Mouse (Mus musculus) intestine, postnatal 0 days (tissue): ENCODE data around the gene Frrs1l. TPM values are rescaled to one million over a fixed set of nuclear protein-coding genes. Genes with fewer than 3 reads are reported as not detected.
A peak's percentile ranks its signal among the peaks of the same experiment; 100 is the strongest.

Source experiments
- ATAC-seq: fragments of 200-750 bp; cut with Nextera tagmentation; 2 replicates; pipeline ENCODE4 v1.8.0; 2017; ENCODE audit warnings: mild to moderate bottlenecking, moderate TSS enrichment, moderate library complexity
- H3K27ac ChIP-seq: fragments of 300-500 bp; sonication (generic); 2 replicates; pipeline ENCODE4 v1.5.1; 2014; ENCODE audit warnings: mild to moderate bottlenecking, low read depth, low read length, moderate library complexity
- H3K27me3 ChIP-seq: fragments of 300-500 bp; sonication (generic); replicated peaks from 2 replicates; pipeline ENCODE4 v1.6.1; 2014; ENCODE audit warnings: low read length, mixed read lengths; ENCODE audit not compliant: control insufficient read depth, insufficient read depth
- H3K36me3 ChIP-seq: fragments of 300-500 bp; sonication (generic); 2 replicates; pipeline ENCODE4 v1.6.1; 2014; ENCODE audit warnings: mild to moderate bottlenecking, moderate library complexity; ENCODE audit not compliant: control insufficient read depth, insufficient read depth
- H3K4me1 ChIP-seq: fragments of 300-500 bp; sonication (generic); replicated peaks from 2 replicates; pipeline ENCODE4 v1.6.1; 2014; ENCODE audit warnings: antibody characterized with exemption, low read length, mixed read lengths; ENCODE audit not compliant: control insufficient read depth, insufficient read depth
- H3K4me2 ChIP-seq: fragments of 300-500 bp; sonication (generic); replicated peaks from 2 replicates; pipeline ENCODE4 v1.6.1; 2014; ENCODE audit warnings: low read depth, mild to moderate bottlenecking, moderate library complexity
- H3K4me3 ChIP-seq: fragments of 300-500 bp; sonication (generic); 2 replicates; pipeline ENCODE4 v1.5.1; 2014; ENCODE audit warnings: low read depth, low read length
- H3K9ac ChIP-seq: fragments of 300-500 bp; sonication (generic); 2 replicates; pipeline ENCODE4 v1.6.1; 2014; ENCODE audit warnings: mild to moderate bottlenecking, low read depth, low read length
- H3K9me3 ChIP-seq: fragments of 300-500 bp; sonication (generic); 2 replicates; pipeline ENCODE4 v1.6.1; 2016; ENCODE audit warnings: mixed run types; ENCODE audit not compliant: control insufficient read depth
- CTCF ChIP-seq: sonication (generic); IDR thresholded peaks from 2 replicates; pipeline ENCODE4 v1.5.1; 2016; ENCODE audit warnings: low read depth, mild to moderate bottlenecking, control low read depth, antibody characterized with exemption, moderate library complexity
- WGBS: fragments of 180-500 bp; shearing (Covaris S2); extraction: QIAGEN DNeasy Blood & Tissue Kit; methylation state at CpG from one replicate; pipeline ENCODE4 v1.1.7; 2014; 5-methylcytosine and 5-hydroxymethylcytosine counted together
- polyA plus RNA-seq: library from polyadenylated mRNA; unstranded; fragments of >200 nt; fragmentation: Nextera tagmentation; extraction: Ambion mirVana; gene quantifications from 2 replicates; pipeline ENCODE4 v1.2.1, GENCODE M21; 2015

Gene Frrs1l
- polyA plus RNA-seq, 1 experiment from 2014 or later: 0.18 TPM

DNA sequence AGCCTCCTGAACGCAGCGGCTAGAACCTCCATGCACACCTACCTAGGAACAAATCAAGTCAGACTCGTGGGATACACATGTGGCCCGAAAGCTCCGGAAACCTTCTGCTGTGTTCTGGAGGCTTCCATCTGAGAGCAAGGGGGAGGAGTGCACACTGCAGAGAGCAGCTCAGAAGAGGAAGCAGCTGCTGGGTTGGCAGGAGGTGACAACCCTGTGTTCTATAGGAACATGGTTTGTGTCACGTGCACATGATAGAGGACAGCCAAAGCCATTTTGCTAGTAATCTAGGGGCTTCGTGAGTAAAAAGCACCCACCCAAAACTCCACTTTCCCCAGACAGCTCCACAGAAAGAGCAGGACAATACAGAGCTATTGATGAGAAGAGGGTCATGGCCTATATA lies 3.1 kb upstream of the Frrs1l start:
- Histone ChIP-seq H3K27ac (no peak overlapping the region), H3K4me1 (no peaks in the 10 kb centered on the region), H3K4me3 (no peak overlapping the region), H3K4me2 (no peak overlapping the region), H3K27me3 (peaks cover 29% of the 10 kb centered on the region), H3K9ac (no peak overlapping the region), H3K9me3 (no peaks in the 10 kb centered on the region), H3K36me3 (no peaks in the 10 kb centered on the region)
- ATAC-seq: no peak
- WGBS: 76% methylated on average over 7 of the region's 7 CpGs
- no peak for TF ChIP-seq CTCF

DNA sequence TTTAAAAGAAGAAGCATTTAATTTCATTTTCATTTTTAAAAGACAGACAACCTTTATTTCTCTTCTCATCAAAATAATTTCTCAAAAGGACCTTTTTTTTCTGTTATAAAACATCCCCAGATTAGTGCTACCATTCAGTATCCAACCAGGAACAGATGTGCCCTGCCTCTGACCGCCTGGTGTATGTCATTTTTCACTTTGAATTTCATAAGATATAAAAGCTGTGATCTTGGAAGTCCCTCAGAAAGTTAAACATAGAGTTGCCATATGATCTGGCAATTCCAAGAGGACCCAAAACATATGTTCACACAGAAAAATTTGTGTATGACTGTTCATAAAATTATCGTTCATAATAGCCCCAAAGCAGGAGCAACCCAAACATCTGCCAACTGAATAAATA lies 1.8 kb upstream of the Frrs1l start:
- no peak for ATAC-seq
- Histone ChIP-seq H3K36me3 (no peaks in the 10 kb centered on the region), H3K9me3 (no peaks in the 10 kb centered on the region), H3K4me2 (no peak overlapping the region), H3K4me3 (no peak overlapping the region), H3K27me3 (peaks cover 29% of the 10 kb centered on the region), H3K4me1 (no peaks in the 10 kb centered on the region), H3K27ac (no peak overlapping the region), H3K9ac (no peak overlapping the region)
- 61% methylated on average over 2 of the region's 2 CpGs for WGBS
- TF ChIP-seq CTCF: no peak

DNA sequence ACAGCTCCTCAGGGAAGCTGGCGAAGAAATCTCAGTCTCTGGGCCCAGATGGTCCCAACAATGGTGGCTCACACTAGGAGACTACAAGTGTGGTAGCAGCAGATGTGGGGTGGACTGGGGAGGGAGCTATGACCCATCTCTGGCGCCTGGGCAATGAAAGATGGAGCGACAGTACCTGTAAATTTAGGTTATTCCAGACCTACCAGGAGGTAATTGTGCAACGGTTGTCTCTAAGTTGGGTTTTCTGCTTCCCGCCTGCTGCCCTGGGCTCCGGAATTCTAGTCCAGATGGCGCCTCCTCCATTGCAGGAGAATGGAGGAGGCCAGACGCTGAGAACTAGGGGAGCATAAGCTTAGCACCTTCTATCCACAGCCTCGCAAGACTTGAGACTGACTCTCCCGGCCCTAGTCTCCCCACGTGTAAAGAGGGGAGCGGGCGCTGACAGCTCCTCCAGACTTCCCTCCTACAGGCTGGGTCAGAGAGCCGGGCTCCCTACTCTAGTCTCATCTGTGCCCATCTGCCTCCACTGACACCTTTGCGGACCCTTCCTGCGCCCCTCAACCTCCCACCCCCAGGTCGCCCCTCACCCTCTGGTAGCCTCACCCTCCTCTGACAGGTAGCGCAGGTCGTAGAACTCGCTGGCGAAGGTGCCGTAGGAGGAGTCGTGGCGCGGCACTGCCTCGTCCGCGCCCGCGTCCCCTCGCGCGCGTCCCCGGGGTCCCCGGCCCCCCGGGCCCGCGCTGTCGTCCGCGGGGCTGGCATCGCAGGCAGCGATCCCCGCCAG lies 568 bp downstream of the Frrs1l start:
- no peaks in the 10 kb centered on the region for H3K4me1 ChIP-seq
- H3K9me3 ChIP-seq: no peaks in the 10 kb centered on the region
- H3K36me3 ChIP-seq: no peaks in the 10 kb centered on the region
- 5% methylated on average over 42 of the region's 45 CpGs for WGBS
- no peak for ATAC-seq
- peak overlapping the region; percentile 40; the same call in 1 of the 2 replicates for H3K9ac ChIP-seq
- peak overlapping the region; percentile 89 for H3K4me2 ChIP-seq
- H3K27ac ChIP-seq: no peak overlapping the region
- peak overlapping the region; percentile 55 for H3K4me3 ChIP-seq
- no peak for TF ChIP-seq CTCF
- peaks cover 29% of the 10 kb centered on the region for H3K27me3 ChIP-seq

DNA sequence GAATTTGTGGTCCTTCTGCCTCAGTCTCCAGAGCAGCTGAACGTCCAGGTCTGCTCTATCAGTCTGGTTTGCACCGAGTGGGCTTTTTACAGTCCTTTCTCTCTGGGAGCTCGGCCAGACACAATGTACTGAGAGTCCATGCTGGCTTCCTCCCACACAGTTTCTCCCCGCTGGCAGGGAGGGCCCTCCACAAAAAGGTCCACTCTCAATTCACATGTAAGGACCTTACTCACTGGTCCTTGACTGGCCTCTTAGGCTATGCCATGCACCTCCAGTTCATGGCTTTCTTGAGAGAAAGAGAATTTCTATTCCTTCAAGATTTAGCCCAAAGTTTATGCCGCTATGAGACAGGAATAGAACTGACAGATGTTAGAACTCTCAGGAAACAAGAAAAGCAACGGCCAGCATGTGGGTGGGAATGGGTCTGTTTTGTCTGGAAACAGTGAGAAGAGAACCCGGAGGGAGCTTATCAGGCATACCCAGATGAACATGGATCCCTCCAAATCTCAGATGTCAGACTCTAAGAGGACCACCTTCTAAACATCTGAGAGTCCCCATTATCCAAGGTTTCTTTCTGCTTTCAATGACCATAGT lies 24.5 kb downstream of the Frrs1l start:
- no peaks in the 10 kb centered on the region for H3K9me3 ChIP-seq
- TF ChIP-seq CTCF: no peak
- 73% methylated on average over 7 of the region's 7 CpGs for WGBS
- ATAC-seq: no peak
- H3K27me3 ChIP-seq: no peaks in the 10 kb centered on the region
- no peaks in the 10 kb centered on the region for H3K4me1 ChIP-seq
- no peak overlapping the region for H3K27ac ChIP-seq
- no peaks in the 10 kb centered on the region for H3K36me3 ChIP-seq
- no peak overlapping the region for H3K4me2 ChIP-seq
- H3K9ac ChIP-seq: no peak overlapping the region
- H3K4me3 ChIP-seq: no peak overlapping the region

DNA sequence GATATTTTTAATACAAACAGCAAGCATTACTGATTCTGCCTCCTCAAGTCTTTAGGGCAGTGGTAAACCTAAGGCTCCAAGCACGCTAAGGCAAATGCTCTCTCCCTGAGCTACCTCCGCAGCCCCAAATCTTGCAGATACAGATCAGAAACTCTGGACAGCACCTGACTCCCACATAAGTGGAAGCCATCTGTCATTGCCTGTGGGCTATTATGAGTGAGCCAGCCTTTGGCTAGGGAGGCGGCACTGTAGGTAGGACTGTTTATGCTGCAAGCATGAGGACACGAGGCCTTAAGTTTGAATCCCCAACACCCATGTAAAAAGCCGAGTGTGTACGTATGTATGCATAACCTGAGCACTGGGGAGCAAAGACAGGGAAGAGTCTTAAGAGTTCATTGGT lies 26.5 kb downstream of the Frrs1l start:
- H3K9ac ChIP-seq: no peak overlapping the region
- H3K4me3 ChIP-seq: no peak overlapping the region
- H3K36me3 ChIP-seq: no peaks in the 10 kb centered on the region
- no peaks in the 10 kb centered on the region for H3K9me3 ChIP-seq
- 86% methylated on average over 6 of the region's 6 CpGs for WGBS
- ATAC-seq: no peak
- TF ChIP-seq CTCF: no peak
- no peaks in the 10 kb centered on the region for H3K4me1 ChIP-seq
- H3K27me3 ChIP-seq: no peaks in the 10 kb centered on the region
- H3K4me2 ChIP-seq: no peak overlapping the region
- H3K27ac ChIP-seq: no peak overlapping the region

DNA sequence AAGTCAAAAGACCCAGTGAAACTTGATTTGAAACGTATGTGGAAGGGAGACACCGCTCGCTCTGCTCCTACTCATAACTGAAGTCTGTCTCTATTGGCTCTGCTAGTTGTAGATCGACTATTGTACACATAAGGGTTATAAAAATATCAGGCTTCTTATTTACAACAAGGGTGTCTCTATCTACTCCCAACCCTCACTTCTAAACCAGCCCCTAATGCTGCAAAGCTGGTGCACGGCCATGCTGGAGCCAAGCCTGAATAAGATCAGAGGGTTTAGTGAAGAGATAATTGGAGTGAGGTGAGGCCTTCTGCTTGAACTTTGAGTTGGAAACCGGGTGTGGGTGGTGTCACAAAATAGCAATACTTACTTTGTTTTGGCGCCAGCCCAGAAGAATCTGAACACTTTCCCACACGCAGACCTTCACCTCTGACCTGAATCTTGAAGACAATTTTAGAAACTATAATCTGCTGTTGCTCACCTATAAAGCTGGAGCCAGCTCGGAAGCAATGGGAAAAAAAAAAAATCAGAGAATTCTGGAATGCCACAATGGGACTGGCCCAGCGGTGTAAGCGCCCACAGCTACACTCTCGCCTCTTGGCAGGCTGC lies 28.8 kb downstream of the Frrs1l start:
- 45% methylated on average over 12 of the region's 12 CpGs for WGBS
- no peaks in the 10 kb centered on the region for H3K27me3 ChIP-seq
- 0 out of 2 replicates have a peak, but pooled peaks have one; percentile 28 for ATAC-seq
- H3K9me3 ChIP-seq: no peaks in the 10 kb centered on the region
- H3K4me1 ChIP-seq: no peaks in the 10 kb centered on the region
- TF ChIP-seq CTCF: no peak
- no peak overlapping the region for H3K9ac ChIP-seq
- no peak overlapping the region for H3K4me3 ChIP-seq
- H3K4me2 ChIP-seq: no peak overlapping the region
- no peaks in the 10 kb centered on the region for H3K36me3 ChIP-seq
- no peak overlapping the region for H3K27ac ChIP-seq
